Mouse (Mus musculus) MEL (cell line): ENCODE measurements at regions not wholly inside any gene's neighbourhood (a gene's known extent, or its start where the extent isn't known, plus 50 kb on each side); places are given as distances from the start of the nearest gene placed in this dataset.

Source experiments
- DNase-seq: peaks from one replicate; pipeline ENCODE4 v3.0.0; 2011; ENCODE audit warnings: low read depth, low spot score
- H3K27ac ChIP-seq: 2 replicates; pipeline ENCODE4 v1.5.1; 2012; ENCODE audit warnings: low read depth, mild to moderate bottlenecking, control low read depth, low read length, moderate library complexity; ENCODE audit not compliant: control insufficient read depth
- H3K27me3 ChIP-seq, 2 experiments: fragments of 150-350 bp in 1 of 2; sonication (generic) in 1 of 2; 2 replicates each; pipeline ENCODE4 v1.6.1; 2012; ENCODE audit warnings: low read length in 2 of 2, mild to moderate bottlenecking in 2 of 2, improper control_type of control experiment in 1 of 2, moderate library complexity in 1 of 2; ENCODE audit not compliant: insufficient read depth in 2 of 2, control insufficient read depth in 1 of 2
- H3K36me3 ChIP-seq, 2 experiments: 2 replicates each; pipeline ENCODE4 v1.6.1; 2012 to 2014; ENCODE audit warnings: low read length in 2 of 2, improper control_type of control experiment in 1 of 2, inconsistent platforms in 1 of 2, mild to moderate bottlenecking in 1 of 2; ENCODE audit not compliant: insufficient read depth in 2 of 2, control insufficient read depth in 1 of 2
- H3K4me1 ChIP-seq, 2 experiments: fragments of 150-350 bp in 1 of 2; sonication (generic) in 1 of 2; 2 replicates each; pipeline ENCODE4 v1.6.1; 2012; ENCODE audit warnings: low read length in 2 of 2, improper control_type of control experiment in 1 of 2, mild to moderate bottlenecking in 1 of 2; ENCODE audit not compliant: insufficient read depth in 2 of 2, control insufficient read depth in 1 of 2
- H3K4me3 ChIP-seq, 2 experiments: fragments of 150-350 bp in 1 of 2; sonication (generic) in 1 of 2; 2 replicates each; pipeline ENCODE4 v1.5.1; 2012; ENCODE audit warnings: low read depth in 2 of 2, low read length in 2 of 2, mild to moderate bottlenecking in 2 of 2, moderate library complexity in 2 of 2, control low read depth in 1 of 2, improper control_type of control experiment in 1 of 2; ENCODE audit not compliant: control insufficient read depth in 1 of 2, insufficient read depth in 1 of 2
- H3K79me2 ChIP-seq: 2 replicates; pipeline ENCODE4 v1.6.1; 2012; ENCODE audit warnings: mild to moderate bottlenecking, low read length, moderate library complexity; ENCODE audit not compliant: control insufficient read depth, poor library complexity, insufficient read depth
- H3K9ac ChIP-seq: 2 replicates; pipeline ENCODE4 v1.6.1; 2012; ENCODE audit warnings: low read depth, mild to moderate bottlenecking, control low read depth, low read length, moderate library complexity; ENCODE audit not compliant: control insufficient read depth, poor library complexity, severe bottlenecking
- H3K9me3 ChIP-seq: fragments of 150-350 bp; sonication (generic); replicated peaks from 2 replicates; pipeline ENCODE4 v1.6.1; 2012; ENCODE audit warnings: mild to moderate bottlenecking, low read length, improper control_type of control experiment, moderate library complexity; ENCODE audit not compliant: insufficient read depth
- BHLHE40 ChIP-seq: IDR thresholded peaks from 2 replicates; pipeline ENCODE4 v1.6.1; 2012; ENCODE audit warnings: low read depth, mild to moderate bottlenecking, inconsistent platforms, low read length, improper control_type of control experiment, borderline replicate concordance
- CHD1 ChIP-seq: IDR thresholded peaks from 2 replicates; pipeline ENCODE4 v1.6.1; 2012; ENCODE audit warnings: low read depth, mild to moderate bottlenecking, inconsistent platforms, low read length, improper control_type of control experiment
- CTCF ChIP-seq, 3 experiments: IDR thresholded peaks in 2 of 3; conservative IDR thresholded peaks in 1 of 3; 2 replicates each; pipeline ENCODE4 v1.5.1; 2011 to 2012; ENCODE audit warnings: low read length in 3 of 3, low read depth in 2 of 3, mild to moderate bottlenecking in 2 of 3, improper control_type of control experiment in 1 of 3, inconsistent platforms in 1 of 3, mixed read lengths in 1 of 3, moderate library complexity in 1 of 3; ENCODE audit not compliant: control insufficient read depth in 1 of 3, insufficient read depth in 1 of 3, poor library complexity in 1 of 3, severe bottlenecking in 1 of 3
- ELF1 ChIP-seq: IDR thresholded peaks from 2 replicates; pipeline ENCODE4 v1.6.1; 2014; ENCODE audit warnings: low read depth, mild to moderate bottlenecking, inconsistent platforms, low read length, improper control_type of control experiment, moderate library complexity
- EP300 ChIP-seq, 2 experiments: IDR thresholded peaks; 2 replicates each; pipeline ENCODE4 v1.6.1; 2011; ENCODE audit warnings: improper control_type of control experiment in 2 of 2, low read length in 2 of 2, low read depth in 1 of 2, mild to moderate bottlenecking in 1 of 2
- ETS1 ChIP-seq: IDR thresholded peaks from 2 replicates; pipeline ENCODE4 v1.6.1; 2012; ENCODE audit warnings: low read depth, mild to moderate bottlenecking, inconsistent platforms, low read length, improper control_type of control experiment, moderate library complexity
- GABPA ChIP-seq: IDR thresholded peaks from 2 replicates; pipeline ENCODE4 v1.6.1; 2012; ENCODE audit warnings: low read depth, mild to moderate bottlenecking, inconsistent platforms, low read length, improper control_type of control experiment, moderate library complexity
- GATA1 ChIP-seq: IDR thresholded peaks from 2 replicates; pipeline ENCODE4 v1.6.1; 2011; ENCODE audit warnings: low read depth, low read length, improper control_type of control experiment
- HCFC1 ChIP-seq: IDR thresholded peaks from 2 replicates; pipeline ENCODE4 v1.6.1; 2012; ENCODE audit warnings: low read depth, mild to moderate bottlenecking, inconsistent platforms, low read length, improper control_type of control experiment, moderate library complexity
- MEF2A ChIP-seq: IDR thresholded peaks from 2 replicates; pipeline ENCODE4 v1.6.1; 2014; ENCODE audit warnings: low read depth, mild to moderate bottlenecking, inconsistent platforms, low read length, improper control_type of control experiment; ENCODE audit not compliant: poor library complexity, insufficient replicate concordance, severe bottlenecking; ENCODE audit errors: extremely low read depth
- MYC ChIP-seq: IDR thresholded peaks from 2 replicates; pipeline ENCODE4 v1.6.1; 2011; ENCODE audit warnings: low read depth, mild to moderate bottlenecking, low read length, improper control_type of control experiment, moderate library complexity
- POLR2A ChIP-seq, 2 experiments: IDR thresholded peaks; 2 replicates each; pipeline ENCODE4 v1.6.1; 2011 to 2012; ENCODE audit warnings: low read length in 2 of 2, mild to moderate bottlenecking in 2 of 2, control low read depth in 1 of 2, improper control_type of control experiment in 1 of 2, low read depth in 1 of 2, moderate library complexity in 1 of 2; ENCODE audit not compliant: control insufficient read depth in 1 of 2, insufficient read depth in 1 of 2, poor library complexity in 1 of 2
- RAD21 ChIP-seq: IDR thresholded peaks from 2 replicates; pipeline ENCODE4 v1.6.1; 2011; ENCODE audit warnings: mild to moderate bottlenecking, low read depth, low read length, improper control_type of control experiment
- RCOR1 ChIP-seq: IDR thresholded peaks from 2 replicates; pipeline ENCODE4 v1.6.1; 2012; ENCODE audit warnings: low read depth, mild to moderate bottlenecking, inconsistent platforms, low read length, improper control_type of control experiment
- SIN3A ChIP-seq: IDR thresholded peaks from 2 replicates; pipeline ENCODE4 v1.6.1; 2012; ENCODE audit warnings: low read length, improper control_type of control experiment, inconsistent platforms
- SMC3 ChIP-seq: IDR thresholded peaks from 2 replicates; pipeline ENCODE4 v1.6.1; 2011; ENCODE audit warnings: low read depth, low read length, improper control_type of control experiment
- TBP ChIP-seq: IDR thresholded peaks from 2 replicates; pipeline ENCODE4 v1.8.0; 2011; ENCODE audit warnings: low read depth, low read length, improper control_type of control experiment
- TCF12 ChIP-seq: IDR thresholded peaks from 2 replicates; pipeline ENCODE4 v1.6.1; 2014; ENCODE audit warnings: low read depth, mild to moderate bottlenecking, inconsistent platforms, low read length, improper control_type of control experiment, moderate library complexity
- USF2 ChIP-seq, 2 experiments: IDR thresholded peaks; 2 replicates each; pipeline ENCODE4 v1.6.1; 2011 to 2012; ENCODE audit warnings: improper control_type of control experiment in 2 of 2, low read length in 2 of 2, borderline replicate concordance in 1 of 2, inconsistent platforms in 1 of 2, low read depth in 1 of 2, mild to moderate bottlenecking in 1 of 2; ENCODE audit not compliant: insufficient read depth in 1 of 2
- ZC3H11A ChIP-seq: IDR thresholded peaks from 2 replicates; pipeline ENCODE4 v1.6.1; 2012; ENCODE audit warnings: low read depth, mild to moderate bottlenecking, inconsistent platforms, low read length, improper control_type of control experiment
- ZKSCAN1 ChIP-seq: IDR thresholded peaks from 2 replicates; pipeline ENCODE4 v1.6.1; 2012; ENCODE audit warnings: low read depth, mild to moderate bottlenecking, inconsistent platforms, low read length, improper control_type of control experiment, moderate library complexity

GRCm38 (mm10) chr12:112329701-112330301 lies 159.4 kb upstream of the A530016L24Rik start:
- TF ChIP-seq RCOR1 (peak; percentile 40; the same call in 1 of the 2 replicates), TCF12 (0 out of 2 replicates have a peak, but pooled peaks have one; percentile 11), GATA1 (no peak)
- TF ChIP-seq, all 39 proteins: peak for 2
- Histone ChIP-seq H3K36me3 (peaks cover 0 to 2% of the 10 kb centered on the region in 2 experiments; a peak in 1 of 4 replicates), H3K27me3 (no peaks in the 10 kb centered on the region), H3K4me1 (peaks cover 2 to 20% of the 10 kb centered on the region in 2 experiments; a peak in 3 of 4 replicates), H3K79me2 (no peaks in the 10 kb centered on the region), H3K27ac (no peak overlapping the region), H3K9me3 (no peaks in the 10 kb centered on the region), H3K9ac (no peak overlapping the region), H3K4me3 (no peak overlapping the region; a peak in 1 of 4 replicates)
- DNase-seq = peak; percentile 27

GRCm38 (mm10) chr12:112330557-112330956 lies 158.7 kb upstream of the A530016L24Rik start:
- no peak overlapping the region for H3K4me3 ChIP-seq
- H3K27me3 ChIP-seq = no peaks in the 10 kb centered on the region
- no peaks in the 10 kb centered on the region for H3K9me3 ChIP-seq
- peaks cover 2 to 20% of the 10 kb centered on the region in 2 experiments; a peak in 3 of 4 replicates for H3K4me1 ChIP-seq
- no peak overlapping the region for H3K9ac ChIP-seq
- H3K36me3 ChIP-seq = peaks cover 0 to 2% of the 10 kb centered on the region in 2 experiments; a peak in 1 of 4 replicates
- TF ChIP-seq BHLHE40 (no peak), USF2 (IDR thresholded peaks at IDR 0.05; ENCODE audit: borderline replicate concordance in 1 of 2, insufficient read depth in 1 of 2, low read depth in 1 of 2, low read length in 2 of 2) (no peak), ELF1 (no peak), HCFC1 (no peak), EP300 (IDR thresholded peaks at IDR 0.05; ENCODE audit: low read depth in 1 of 2, low read length in 2 of 2) (no peak), SIN3A (no peak), GABPA (no peak)
- no peak overlapping the region for H3K27ac ChIP-seq
- DNase-seq = no peak
- H3K79me2 ChIP-seq = no peaks in the 10 kb centered on the region

GRCm38 (mm10) chr12:112331061-112331460 lies 158.2 kb upstream of the A530016L24Rik start:
- no peak overlapping the region for H3K27ac ChIP-seq
- no peak overlapping the region for H3K4me3 ChIP-seq
- H3K79me2 ChIP-seq = no peaks in the 10 kb centered on the region
- no peak for DNase-seq
- H3K9ac ChIP-seq = no peak overlapping the region
- H3K36me3 ChIP-seq = peaks cover 0 to 2% of the 10 kb centered on the region in 2 experiments; a peak in 1 of 4 replicates
- H3K4me1 ChIP-seq = peaks cover 2 to 20% of the 10 kb centered on the region in 2 experiments; a peak in 3 of 4 replicates
- TF ChIP-seq ETS1 (no peak), RCOR1 (no peak), MYC (no peak), CTCF (IDR thresholded peaks at IDR 0.05 in 2 of 3, conservative IDR thresholded peaks at IDR 0.05 in 1 of 3; ENCODE audit: control insufficient read depth in 1 of 3, insufficient read depth in 1 of 3, low read depth in 2 of 3, low read length in 3 of 3, poor library complexity in 1 of 3, severe bottlenecking in 1 of 3) (no peak), ZKSCAN1 (no peak), TCF12 (no peak), ZC3H11A (no peak), MEF2A (no peak), GATA1 (no peak), RAD21 (no peak), POLR2A (IDR thresholded peaks at IDR 0.05; ENCODE audit: control insufficient read depth in 1 of 2, insufficient read depth in 1 of 2, low read depth in 1 of 2, low read length in 2 of 2, poor library complexity in 1 of 2) (no peak), TBP (no peak), SMC3 (no peak), CHD1 (no peak)
- no peaks in the 10 kb centered on the region for H3K9me3 ChIP-seq
- H3K27me3 ChIP-seq = no peaks in the 10 kb centered on the region
